Mouse (Mus musculus) forelimb bud, embryonic 11.5 days (tissue): ENCODE results near the gene Lmcd1.

Experiments
- DNase-seq: peaks from one replicate; pipeline ENCODE4 v3.0.0-alpha.2; 2012; ENCODE audit warnings: low read depth, low spot score

The Lmcd1 gene

DNA sequence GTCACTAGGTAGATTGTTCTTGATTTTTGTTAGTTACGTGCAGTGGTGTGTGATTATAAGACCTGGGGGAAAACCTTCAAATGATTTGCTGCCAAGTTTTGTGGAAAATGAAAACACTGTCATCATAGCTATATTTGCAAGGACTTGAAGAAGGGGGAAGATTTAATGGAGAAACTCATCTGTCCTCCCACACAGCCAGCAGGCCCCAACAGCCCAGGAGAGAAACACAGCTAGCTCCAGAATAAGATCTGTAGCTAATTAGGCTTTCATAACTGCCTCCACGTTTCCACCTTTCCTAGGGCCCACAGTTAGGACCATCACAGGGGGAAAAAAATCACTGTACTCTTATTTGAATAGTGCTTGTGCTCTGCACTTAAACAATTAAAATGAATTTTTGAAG, 10.5 kb downstream of the Lmcd1 start:
- DNase-seq, result no peak

DNA sequence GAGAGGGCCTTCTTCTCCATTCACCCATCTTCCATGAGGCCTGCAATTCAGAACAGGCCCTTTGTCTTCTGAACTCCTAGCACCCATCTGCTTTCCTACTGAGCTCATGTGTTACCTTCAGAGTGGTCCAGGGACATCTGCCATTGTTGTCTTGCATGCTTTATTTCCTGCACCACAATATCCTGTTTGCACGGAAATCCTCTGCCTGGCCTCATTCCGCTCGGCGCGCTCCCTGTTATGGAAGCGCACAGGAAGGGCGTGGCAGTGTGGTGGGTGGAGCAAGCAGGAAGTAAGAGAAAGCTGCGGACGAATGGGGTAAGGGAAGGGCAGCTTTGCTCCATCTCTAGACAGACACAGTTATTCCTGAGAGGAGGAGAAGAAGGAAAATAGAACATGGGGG, 14.1 kb downstream of the Lmcd1 start:
- no peak for DNase-seq

DNA sequence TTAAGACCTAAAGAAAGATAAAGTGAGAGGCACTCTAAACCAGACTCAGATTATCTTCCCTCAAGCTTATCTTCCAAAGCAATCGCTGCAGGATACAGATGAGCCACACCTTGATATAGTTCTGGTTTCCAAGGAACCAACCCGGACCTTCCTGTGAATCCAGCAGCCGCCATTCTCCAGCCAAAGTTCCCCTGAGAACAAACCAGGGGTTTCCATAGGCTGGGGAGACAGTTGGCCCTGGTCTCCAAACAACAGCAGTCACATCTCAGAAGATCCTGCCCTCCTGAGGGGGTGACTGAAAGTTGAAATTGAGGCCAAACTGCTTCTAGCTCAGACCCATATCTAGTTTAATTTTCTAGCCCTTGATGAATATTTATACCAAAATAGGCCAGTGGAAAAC, 14.7 kb downstream of the Lmcd1 start:
- no peak for DNase-seq

DNA sequence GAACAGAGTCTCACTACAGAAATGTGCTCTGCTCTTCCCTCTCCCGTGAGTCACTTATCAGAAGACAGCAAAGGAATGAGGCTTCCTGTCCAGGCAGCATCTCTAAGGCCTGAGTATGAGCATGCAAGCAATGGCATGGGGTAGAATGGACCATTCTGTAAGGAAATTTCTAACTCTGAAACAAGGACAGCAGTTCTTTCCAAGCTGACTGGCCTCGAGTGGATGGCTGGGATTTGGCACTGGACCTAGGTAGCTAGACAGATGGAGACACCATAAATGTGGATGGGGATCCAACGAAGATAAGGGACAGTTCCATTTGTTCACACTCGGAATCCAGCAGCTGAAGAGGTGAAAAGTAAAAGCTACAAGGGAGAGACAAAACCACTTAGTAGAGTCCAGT, 17.6 kb downstream of the Lmcd1 start:
- DNase-seq, result no peak

DNA sequence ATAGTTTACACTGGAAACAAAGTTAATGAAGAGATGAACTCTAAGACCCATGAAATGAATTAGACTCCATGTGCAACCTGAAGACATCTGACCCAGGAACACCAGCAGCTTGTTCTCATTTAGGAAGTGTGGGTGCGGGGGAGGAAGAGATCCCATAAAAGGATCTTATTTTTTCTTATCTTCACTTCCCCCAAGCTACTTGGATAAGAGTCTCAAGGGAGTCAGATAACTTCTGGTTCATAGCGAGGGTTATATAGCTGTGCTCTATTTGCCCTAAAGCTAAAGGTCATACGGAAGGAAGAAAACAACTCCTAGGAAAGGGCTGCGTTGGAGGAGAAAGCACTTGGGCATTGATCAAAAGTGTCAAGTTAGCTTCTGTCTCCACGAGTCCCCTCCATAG, 19.8 kb downstream of the Lmcd1 start:
- no peak for DNase-seq

DNA sequence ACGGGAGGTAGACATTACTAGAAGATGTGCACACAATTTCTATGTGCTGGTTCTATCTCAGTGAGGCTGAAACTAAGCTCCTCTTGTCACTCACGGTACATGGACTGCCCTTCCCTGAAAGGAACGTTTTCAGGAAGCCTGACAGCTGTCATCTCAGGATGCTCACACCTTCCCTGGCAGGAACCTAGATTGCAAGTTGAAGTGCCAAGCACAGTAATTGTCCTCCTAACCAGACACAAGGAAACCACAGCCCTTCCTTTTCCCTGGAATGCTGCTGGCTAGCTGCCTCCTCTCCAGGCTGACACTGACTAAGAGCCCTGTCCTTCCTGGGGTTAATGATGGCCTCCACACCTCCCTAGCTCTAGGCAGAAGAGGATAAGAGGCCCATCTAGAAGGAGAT, 21.7 kb downstream of the Lmcd1 start:
- no peak for DNase-seq

DNA sequence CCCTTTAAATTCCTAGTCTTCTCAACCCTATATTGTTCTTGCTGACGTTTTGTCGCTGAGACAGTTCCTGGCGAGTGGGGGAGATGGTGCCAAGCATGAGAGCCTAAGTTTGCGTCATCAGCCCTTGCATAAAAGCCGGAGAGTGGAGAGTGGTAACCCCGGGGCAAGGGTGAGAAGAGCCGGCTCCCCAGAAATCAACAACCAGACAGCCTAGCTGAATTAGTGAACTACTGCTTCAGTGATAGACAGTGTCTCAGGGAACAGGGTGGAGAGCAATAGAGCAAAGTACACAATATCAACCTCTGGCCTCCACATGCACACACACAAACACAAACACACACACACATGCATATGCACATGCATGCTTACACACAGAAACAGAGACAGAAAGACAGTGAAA, 26.6 kb downstream of the Lmcd1 start:
- no peak for DNase-seq

DNA sequence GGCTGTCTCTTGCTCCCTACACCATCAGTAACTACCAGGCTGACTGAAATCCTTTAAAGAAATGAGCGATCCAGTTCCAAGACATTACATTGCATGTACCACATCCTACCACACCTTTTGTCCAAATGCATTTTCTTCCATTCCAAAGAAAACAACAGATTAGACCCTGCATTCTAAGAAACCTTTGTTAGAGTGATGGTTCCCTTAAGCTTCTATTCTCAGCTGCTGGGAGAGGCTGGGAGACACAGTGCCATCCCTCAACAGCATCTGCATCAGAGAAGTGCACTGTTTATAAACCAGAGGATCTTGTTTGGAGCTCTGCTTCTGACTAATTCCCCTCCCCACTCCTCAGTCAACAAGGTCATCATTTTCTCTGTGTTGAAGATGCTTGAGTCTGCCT, 27.1 kb downstream of the Lmcd1 start:
- DNase-seq, result no peak

DNA sequence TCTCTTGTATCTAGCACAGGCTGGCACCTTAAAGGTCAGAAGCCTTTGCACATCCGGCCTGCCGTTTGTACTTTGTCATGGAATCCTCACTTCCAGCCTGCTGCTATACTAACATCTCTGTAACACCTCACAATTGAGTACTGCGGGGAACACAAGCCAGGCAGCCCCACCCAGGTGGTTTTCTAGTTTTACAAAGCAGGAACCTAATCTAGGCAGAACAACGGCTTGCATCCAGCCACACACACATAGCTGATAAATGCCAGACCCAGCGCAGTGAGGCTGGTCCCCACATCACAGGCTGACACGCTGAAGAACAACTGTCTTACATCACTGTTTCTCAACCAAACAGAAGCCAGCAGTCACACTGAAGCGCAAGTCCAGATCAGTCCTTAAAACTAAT, 28.7 kb downstream of the Lmcd1 start:
- DNase-seq, result peak; percentile 16

DNA sequence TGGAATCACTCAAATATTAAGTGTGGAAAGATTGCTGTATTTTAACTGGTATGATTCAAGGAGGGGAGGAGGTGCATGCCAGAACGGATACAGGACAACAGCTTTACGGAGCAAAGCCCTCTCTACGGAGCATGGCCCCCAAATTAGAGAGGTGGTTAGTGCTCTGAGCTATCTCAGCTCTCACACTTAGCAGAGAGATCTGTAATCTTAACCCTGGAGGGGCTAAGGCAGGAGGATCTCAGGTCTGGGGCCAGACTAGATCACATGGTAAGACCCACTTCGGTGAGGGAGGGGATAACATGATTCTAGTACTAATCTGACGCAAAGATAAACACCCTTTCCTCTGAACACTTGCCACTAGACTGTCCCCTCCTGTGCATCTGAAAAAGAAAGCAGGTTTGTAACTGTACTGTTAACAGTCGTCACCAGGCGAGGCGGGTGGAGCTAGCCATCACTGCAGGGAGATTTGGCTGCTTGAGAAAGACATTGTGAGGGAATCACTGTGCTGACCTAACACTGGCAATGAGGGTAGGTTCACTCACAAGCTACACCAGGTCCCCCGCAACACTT, 29.3 kb downstream of the Lmcd1 start:
- DNase-seq, result no peak

DNA sequence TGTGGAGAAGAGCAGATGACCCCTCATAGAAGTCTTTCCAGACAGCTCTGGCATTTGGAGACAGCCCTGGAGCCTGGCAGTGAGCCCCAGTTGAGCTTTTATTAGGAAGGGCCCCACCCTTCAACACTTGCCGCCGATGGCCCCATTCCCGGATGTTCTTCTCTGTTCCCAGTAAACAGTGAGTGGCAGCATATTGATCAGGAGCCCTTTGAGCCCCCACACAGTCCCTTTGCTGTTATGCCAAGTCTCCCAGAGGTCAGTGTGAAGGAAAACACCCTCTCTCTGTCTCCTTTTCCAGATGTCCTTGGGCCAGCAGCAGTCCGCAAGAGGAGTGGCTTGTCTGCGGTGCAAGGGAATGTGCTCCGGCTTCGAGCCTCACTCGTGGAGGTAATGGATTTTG, 31.2 kb downstream of the Lmcd1 start:
- DNase-seq, result no peak

DNA sequence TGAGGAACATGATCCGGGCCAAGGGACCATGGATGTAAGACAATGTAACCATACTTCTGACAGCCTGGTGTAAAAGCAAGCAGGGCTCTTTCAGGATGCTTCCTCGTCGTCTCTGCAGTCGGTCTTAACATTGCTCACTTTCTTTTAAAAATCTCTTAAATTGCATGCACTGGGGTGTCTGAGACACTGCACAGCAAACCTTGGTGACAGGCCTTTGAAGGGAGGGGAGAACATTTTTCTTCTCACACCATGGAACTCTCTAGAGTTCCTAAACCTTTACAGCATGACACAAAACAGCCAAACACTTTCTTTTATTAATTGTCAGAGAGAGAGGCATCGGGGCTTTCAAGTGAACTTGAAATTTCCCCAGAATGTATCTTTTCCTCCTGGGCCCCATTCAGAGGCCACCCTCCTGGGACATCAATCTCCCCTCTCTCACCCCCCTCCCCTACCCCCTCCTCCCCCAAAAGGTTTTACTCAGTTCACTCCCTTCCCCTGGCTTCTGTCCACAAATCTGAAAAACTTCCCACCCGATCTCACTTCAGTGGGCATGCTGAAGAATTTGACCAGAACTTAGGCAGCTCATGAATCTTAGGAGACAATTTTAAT, 35.9 kb downstream of the Lmcd1 start:
- DNase-seq, result peak; percentile 71

DNA sequence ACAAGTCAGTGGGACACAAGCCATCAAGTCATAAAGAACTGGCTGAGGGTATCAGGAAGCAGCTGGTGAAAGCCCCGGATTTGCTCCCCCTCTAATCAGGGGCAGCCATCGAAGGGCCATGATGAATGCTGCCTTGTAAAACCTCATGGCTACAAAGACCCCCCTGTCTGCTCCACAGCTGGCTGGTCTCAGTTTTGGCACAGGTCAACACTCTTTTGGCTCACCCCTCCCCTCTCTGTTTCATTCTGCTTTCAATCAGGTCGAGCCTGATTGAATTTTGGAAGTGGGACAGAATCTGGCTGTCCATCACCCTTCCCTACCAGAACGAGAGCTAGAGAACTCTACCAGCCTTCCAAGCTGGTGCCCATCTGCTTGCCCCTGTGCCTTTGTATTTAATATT, 37.8 kb downstream of the Lmcd1 start:
- peak; percentile 33 for DNase-seq

DNA sequence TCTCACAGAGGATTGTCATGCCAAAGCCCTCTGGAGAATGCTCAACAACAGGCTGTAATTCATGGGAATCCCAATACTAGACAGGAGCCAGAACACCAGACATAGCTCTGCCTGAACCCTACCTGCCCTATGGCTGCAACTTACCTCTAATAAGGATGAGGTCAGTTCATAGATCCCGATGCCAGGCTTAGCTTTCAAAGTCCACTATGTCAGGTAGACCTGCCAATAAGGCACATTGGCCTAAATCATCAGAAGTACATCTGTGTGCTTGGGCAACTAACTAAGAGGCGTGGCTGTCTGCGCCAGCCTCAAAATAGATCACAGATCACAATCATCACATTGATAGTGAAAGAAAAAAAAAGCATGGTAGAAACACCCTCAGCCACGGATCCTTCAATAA, 45.9 kb downstream of the Lmcd1 start:
- DNase-seq, result no peak

DNA sequence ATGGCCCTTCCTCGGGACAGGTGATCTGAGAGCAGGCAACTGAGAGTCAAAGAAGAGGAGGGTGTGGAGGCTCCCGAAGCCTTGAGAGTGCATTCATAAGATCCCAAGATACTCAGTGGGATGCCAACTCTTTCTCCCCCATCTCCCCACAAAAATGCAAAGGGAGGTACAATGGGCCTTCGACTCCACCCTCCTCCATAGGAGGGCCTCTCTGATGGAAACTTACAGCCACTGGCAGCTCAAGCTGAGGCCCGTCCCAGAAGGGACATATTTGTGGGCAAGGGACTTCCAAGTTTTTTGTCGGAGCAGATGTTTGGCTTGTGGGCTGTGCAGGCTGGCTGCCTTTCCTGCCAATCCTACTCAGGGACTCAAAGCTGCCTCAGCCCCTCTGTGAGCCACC, 47.1 kb downstream of the Lmcd1 start:
- DNase-seq, result no peak

DNA sequence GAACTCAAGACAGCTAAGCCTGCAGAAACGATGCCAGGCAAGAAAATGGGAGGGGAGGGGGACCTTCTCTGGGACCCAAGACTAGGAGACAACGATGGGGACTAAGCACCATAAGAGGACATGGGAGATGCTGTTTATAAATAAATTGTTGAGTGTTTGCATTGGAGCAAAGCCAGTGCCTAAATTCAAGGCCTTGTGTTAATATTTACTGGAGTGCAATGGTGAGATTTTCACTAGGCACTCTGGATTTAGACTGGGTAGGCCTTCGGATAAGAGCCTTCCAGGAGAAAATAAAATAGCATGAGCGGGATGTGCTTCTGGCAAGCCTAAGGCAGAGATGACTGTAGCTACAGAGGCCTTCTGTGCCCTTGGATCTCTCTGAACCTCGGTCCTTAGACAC, 49.4 kb downstream of the Lmcd1 start:
- no peak for DNase-seq

DNA sequence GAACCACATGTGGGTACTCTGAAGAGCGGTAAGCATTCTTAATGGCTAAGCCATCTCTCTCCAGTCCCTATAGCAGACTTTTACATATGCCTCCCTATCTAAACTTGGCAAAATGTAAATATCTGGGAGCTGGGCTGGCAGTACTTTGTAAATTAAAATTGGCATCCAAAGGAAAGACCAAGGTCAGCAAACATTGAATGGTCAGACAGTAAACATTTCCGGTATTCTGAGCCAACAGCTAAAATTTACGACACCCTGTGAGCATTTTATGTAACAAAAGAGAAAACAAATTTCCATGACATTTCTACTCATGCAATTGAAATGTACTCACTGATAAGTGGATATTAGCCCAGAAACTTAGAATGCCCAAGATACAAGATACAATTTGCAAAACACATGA, 51.7 kb downstream of the Lmcd1 start:
- DNase-seq, result no peak

DNA sequence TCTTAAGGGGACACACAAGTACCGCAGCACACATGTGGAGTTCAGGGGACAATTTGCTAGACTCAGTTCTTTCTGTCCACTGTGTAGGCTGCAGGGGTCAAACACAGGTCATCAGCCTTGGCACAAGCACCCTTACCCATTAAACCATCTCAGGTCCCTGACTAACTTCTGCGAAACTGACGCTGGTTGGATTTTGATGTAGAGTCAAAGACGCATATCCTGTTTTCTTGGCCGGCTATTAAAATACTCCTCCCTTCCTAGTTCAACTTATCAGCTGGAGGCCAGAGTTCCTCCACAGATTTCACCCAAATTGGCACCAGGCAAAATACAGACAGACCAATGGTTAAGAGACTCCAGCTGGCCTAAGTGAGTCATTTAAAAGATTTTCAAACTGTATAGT, 54.2 kb downstream of the Lmcd1 start:
- DNase-seq, result no peak

DNA sequence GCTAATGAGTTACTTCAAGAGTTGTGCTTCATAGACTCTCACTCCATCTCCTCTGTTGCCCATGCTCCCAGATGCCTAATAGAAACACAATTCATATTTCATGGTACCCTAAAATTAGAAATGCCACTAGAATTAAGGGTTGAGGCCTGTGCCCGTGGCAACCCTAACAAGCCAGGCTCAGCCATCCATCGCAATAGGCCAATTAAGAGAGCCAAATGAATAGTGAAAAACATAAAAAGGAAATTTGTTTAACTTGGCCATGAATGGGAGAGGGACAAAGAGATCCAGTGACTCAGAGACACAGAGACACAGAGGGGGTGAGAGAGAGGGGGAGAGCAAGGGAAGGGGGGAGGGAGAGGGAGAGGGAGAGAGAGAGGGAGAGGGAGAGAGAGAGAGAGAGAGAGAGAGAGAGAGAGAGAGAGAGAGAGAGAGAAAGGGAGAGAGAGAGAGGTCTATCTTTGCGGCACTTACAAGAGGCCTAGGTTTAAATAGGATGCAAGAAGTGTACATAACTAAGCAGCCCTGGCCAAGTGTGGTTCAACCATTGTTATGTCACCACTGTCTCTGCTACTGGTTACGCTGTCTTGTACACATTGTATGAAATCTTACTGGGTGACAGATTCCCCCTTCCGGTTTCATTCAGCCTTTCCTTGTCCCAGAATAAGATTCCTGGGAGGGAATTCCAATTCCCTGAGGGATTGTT, 57.1 kb downstream of the Lmcd1 start:
- DNase-seq, result no peak

DNA sequence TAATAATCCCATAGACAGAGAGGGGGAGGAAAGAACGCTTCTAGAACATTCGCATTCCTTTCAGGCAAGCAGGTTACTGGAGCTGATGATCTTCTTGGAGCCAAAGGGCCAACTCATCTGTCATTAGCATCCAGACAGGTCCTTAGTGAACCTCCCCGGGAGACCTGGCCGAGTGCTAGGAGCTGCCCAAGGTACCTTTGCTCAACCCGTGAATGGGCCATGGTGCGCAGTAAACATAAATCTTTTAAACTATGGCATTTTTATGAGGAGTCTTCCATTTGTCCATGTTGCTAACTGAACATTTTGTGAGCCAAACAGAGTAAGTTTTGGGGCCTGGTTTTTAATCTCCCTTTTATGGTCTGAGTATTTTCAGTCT, 57.7 kb downstream of the Lmcd1 start:
- DNase-seq, result no peak

DNA sequence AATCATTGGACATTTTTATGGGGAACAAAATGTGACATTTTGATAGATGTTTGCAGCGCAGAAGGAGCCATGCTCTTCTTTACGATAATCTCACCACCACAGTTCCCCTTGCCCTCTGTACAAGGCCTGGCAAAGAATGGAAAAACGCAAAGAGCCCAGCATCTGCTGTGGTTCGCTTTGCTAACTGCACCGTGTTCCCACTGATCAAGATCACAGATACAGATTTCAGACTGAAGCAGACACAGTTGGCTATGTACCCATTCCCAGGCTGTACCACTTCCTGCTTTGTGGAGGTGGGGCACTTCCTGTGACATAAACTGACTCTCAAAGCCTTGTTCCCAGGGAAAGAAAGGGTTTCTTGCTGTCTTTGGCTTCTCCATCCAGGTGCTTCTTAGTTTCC, 60.4 kb downstream of the Lmcd1 start:
- no peak for DNase-seq

DNA sequence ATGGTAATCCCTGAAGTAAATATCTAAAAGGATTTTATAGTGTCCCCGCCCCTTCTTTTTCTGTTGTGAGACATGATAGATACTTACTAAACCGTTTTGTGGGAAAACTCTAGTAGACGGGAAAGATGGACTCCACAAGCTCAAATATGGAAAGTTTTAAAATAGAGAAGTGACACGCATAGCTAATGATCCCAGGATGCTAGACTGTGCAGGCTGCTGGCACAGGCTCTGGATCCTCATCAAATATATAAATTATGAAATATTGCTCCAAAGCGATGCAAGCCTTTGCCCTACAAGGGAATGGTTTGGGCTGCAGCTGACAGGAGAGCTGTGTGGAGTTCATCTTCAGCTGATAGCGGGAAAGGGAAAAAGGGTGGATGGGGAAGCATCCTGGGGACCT, 64.1 kb downstream of the Lmcd1 start:
- no peak for DNase-seq

DNA sequence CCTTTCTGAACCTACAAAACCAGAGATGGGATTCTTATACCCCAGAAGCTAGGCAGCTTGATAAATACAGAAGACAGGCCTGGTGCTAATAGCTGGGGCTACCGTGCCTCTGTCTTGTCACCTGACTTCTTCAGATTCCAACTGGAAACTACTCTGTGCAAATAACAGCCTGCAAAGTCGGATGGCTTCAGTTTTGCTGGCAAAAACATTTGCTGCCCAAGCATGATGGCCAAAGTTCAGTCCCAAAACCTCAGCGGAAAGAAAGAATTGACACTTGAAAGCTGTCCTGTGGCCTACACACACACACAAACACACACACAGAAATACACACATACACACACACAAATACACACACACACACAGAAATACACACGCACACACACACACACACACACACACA, 65.5 kb downstream of the Lmcd1 start:
- no peak for DNase-seq

DNA sequence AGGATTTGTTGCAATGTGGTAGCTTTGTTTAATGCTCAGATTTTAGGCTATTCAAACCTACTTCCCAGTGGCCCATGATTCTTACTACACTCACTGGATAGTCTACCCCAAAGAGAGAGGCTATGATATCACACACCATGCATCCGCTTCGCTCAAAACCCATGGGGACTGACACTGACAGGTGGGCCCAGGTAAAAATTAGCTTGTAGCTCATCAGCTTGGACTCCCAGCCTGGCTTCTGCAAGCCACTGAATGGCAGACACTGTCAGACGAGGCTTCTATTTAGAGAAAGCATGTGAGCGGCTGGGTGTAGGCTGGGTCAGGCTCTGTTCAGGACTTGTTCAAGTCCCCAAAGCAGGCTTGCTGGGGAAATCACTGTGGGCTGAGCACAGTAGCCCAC, 76.9 kb downstream of the Lmcd1 start:
- DNase-seq, result no peak
